Mouse (Mus musculus) forebrain, embryonic 16.5 days (tissue): Measurements from ENCODE around the gene Zfp239. TPM values are rescaled to one million over a fixed set of nuclear protein-coding genes. Genes with fewer than 3 reads are reported as not detected.

ENCODE experiments used
- ATAC-seq: fragments of 200-750 bp; cut with Nextera tagmentation; 2 replicates; pipeline ENCODE4 v1.8.0; 2017; ENCODE audit warnings: mild to moderate bottlenecking, moderate library complexity
- H3K27ac ChIP-seq: fragments of 300-500 bp; sonication (generic); 2 replicates; pipeline ENCODE4 v1.5.1; 2014; ENCODE audit warnings: low read length, control low read depth
- H3K27me3 ChIP-seq: fragments of 300-500 bp; sonication (generic); replicated peaks from 2 replicates; pipeline ENCODE4 v1.6.1; 2014; ENCODE audit warnings: low read length; ENCODE audit not compliant: control insufficient read depth, insufficient read depth
- H3K36me3 ChIP-seq: fragments of 300-500 bp; sonication (generic); 2 replicates; pipeline ENCODE4 v1.6.1; 2014; ENCODE audit not compliant: control insufficient read depth, insufficient read depth
- H3K4me1 ChIP-seq: fragments of 300-500 bp; sonication (generic); replicated peaks from 2 replicates; pipeline ENCODE4 v1.6.1; 2014; ENCODE audit warnings: low read length; ENCODE audit not compliant: control insufficient read depth, insufficient read depth
- H3K4me2 ChIP-seq: fragments of 300-500 bp; sonication (generic); 2 replicates; pipeline ENCODE4 v1.6.1; 2014; ENCODE audit warnings: mild to moderate bottlenecking, low read length, control low read depth
- H3K4me3 ChIP-seq: fragments of 300-500 bp; sonication (generic); replicated peaks from 2 replicates; pipeline ENCODE4 v1.5.1; 2014; ENCODE audit warnings: mild to moderate bottlenecking, low read length, control low read depth
- H3K9ac ChIP-seq: fragments of 300-500 bp; sonication (generic); replicated peaks from 2 replicates; pipeline ENCODE4 v1.6.1; 2014; ENCODE audit warnings: low read depth, low read length, control low read depth
- H3K9me3 ChIP-seq: fragments of 300-500 bp; sonication (generic); 2 replicates; pipeline ENCODE4 v1.6.1; 2016; ENCODE audit warnings: low read length; ENCODE audit not compliant: control insufficient read depth
- WGBS: fragments of 180-500 bp; shearing (Covaris S2); extraction: QIAGEN DNeasy Blood & Tissue Kit; methylation state at CpG from one replicate; pipeline ENCODE4 v1.1.7; 2014; 5-methylcytosine and 5-hydroxymethylcytosine counted together
- polyA plus RNA-seq: library from polyadenylated mRNA; unstranded; fragments of >200 nt; fragmentation: Nextera tagmentation; extraction: Ambion mirVana; gene quantifications from 2 replicates; pipeline ENCODE4 v1.2.1, GENCODE M21; 2015

Gene Zfp239
- polyA plus RNA-seq, 1 experiment from 2014 or later, result 18.0 TPM

- peak overlapping the region; percentile 99 for H3K4me2 ChIP-seq
- no peak for ATAC-seq
- no peaks in the 10 kb centered on the region for H3K36me3 ChIP-seq
- WGBS, result under 1% methylated on average over 14 of the region's 14 CpGs
- H3K9ac ChIP-seq, result peak overlapping the region; percentile 87
- peaks cover 23% of the 10 kb centered on the region for H3K4me1 ChIP-seq
- H3K27ac ChIP-seq, result no peak overlapping the region
- no peaks in the 10 kb centered on the region for H3K27me3 ChIP-seq
- peak overlapping the region; percentile 99 for H3K4me3 ChIP-seq
- no peaks in the 10 kb centered on the region for H3K9me3 ChIP-seq
These were observed 46.6 kb downstream of the Zfp239 start for GRCm38 (mm10) chr6:117908424-117908900.

- H3K9me3 ChIP-seq, result no peaks in the 10 kb centered on the region
- no peaks in the 10 kb centered on the region for H3K27me3 ChIP-seq
- no peak overlapping the region for H3K4me2 ChIP-seq
- no peak overlapping the region for H3K27ac ChIP-seq
- 84% methylated on average over 6 of the region's 6 CpGs for WGBS
- peaks cover 23% of the 10 kb centered on the region for H3K4me1 ChIP-seq
- no peak overlapping the region for H3K9ac ChIP-seq
- no peaks in the 10 kb centered on the region for H3K36me3 ChIP-seq
- H3K4me3 ChIP-seq, result no peak overlapping the region
- ATAC-seq, result no peak
These were observed 48.3 kb downstream of the Zfp239 start for GRCm38 (mm10) chr6:117910120-117910661.

GRCm38 (mm10) chr6:117914541-117914940 lies 52.6 kb downstream of the Zfp239 start:
- H3K36me3 ChIP-seq, result no peaks in the 10 kb centered on the region
- H3K4me1 ChIP-seq, result peaks cover 27% of the 10 kb centered on the region
- no peak overlapping the region for H3K4me2 ChIP-seq
- no peaks in the 10 kb centered on the region for H3K27me3 ChIP-seq
- no peak overlapping the region for H3K4me3 ChIP-seq
- H3K27ac ChIP-seq, result no peak overlapping the region
- no peak for ATAC-seq
- no peaks in the 10 kb centered on the region for H3K9me3 ChIP-seq
- H3K9ac ChIP-seq, result no peak overlapping the region

- no peak for ATAC-seq
- H3K27ac ChIP-seq, result peak overlapping the region; percentile 79; the same call in 1 of the 2 replicates
- peaks cover 24% of the 10 kb centered on the region for H3K4me1 ChIP-seq
- H3K4me2 ChIP-seq, result peak overlapping the region; percentile 77
- H3K36me3 ChIP-seq, result no peaks in the 10 kb centered on the region
- H3K27me3 ChIP-seq, result no peaks in the 10 kb centered on the region
- peak overlapping the region; percentile 70 for H3K4me3 ChIP-seq
- H3K9ac ChIP-seq, result peak overlapping the region; percentile 71
- no peaks in the 10 kb centered on the region for H3K9me3 ChIP-seq
- WGBS, result 3% methylated on average over 12 of the region's 12 CpGs
These were observed 54.4 kb downstream of the Zfp239 start for GRCm38 (mm10) chr6:117916205-117916736.

GRCm38 (mm10) chr6:117916737-117917426 lies 55.0 kb downstream of the Zfp239 start:
- Histone ChIP-seq H3K27me3 (no peaks in the 10 kb centered on the region), H3K9me3 (no peaks in the 10 kb centered on the region), H3K36me3 (no peaks in the 10 kb centered on the region), H3K27ac (peak overlapping the region; percentile 79), H3K9ac (peak overlapping the region; percentile 71), H3K4me3 (peak overlapping the region; percentile 70), H3K4me1 (peaks cover 24% of the 10 kb centered on the region), H3K4me2 (peak overlapping the region; percentile 77)
- ATAC-seq, result peak; percentile 89
- WGBS, result under 1% methylated on average over 60 of the region's 62 CpGs

- Histone ChIP-seq H3K27ac (peak overlapping the region; percentile 79), H3K4me1 (peaks cover 24% of the 10 kb centered on the region), H3K36me3 (no peaks in the 10 kb centered on the region), H3K9me3 (no peaks in the 10 kb centered on the region), H3K27me3 (no peaks in the 10 kb centered on the region), H3K4me2 (peak overlapping the region; percentile 77), H3K9ac (peak overlapping the region; percentile 71), H3K4me3 (peak overlapping the region; percentile 70)
- peak; percentile 74 for ATAC-seq
- under 1% methylated on average over 21 of the region's 21 CpGs for WGBS
These were observed 55.7 kb downstream of the Zfp239 start for GRCm38 (mm10) chr6:117917576-117917975.

GRCm38 (mm10) chr6:117918043-117918442 lies 56.1 kb downstream of the Zfp239 start:
- Histone ChIP-seq H3K9ac (peak overlapping the region; percentile 71), H3K27me3 (no peaks in the 10 kb centered on the region), H3K9me3 (no peaks in the 10 kb centered on the region), H3K27ac (peak overlapping the region; percentile 79), H3K4me2 (peak overlapping the region; percentile 77), H3K4me3 (peak overlapping the region; percentile 70), H3K4me1 (peaks cover 24% of the 10 kb centered on the region), H3K36me3 (no peaks in the 10 kb centered on the region)
- ATAC-seq, result peak; percentile 34
- 11% methylated on average over 5 of the region's 5 CpGs for WGBS

GRCm38 (mm10) chr6:117920659-117921640 lies 59.0 kb downstream of the Zfp239 start:
- peaks cover 23% of the 10 kb centered on the region for H3K4me1 ChIP-seq
- no peaks in the 10 kb centered on the region for H3K9me3 ChIP-seq
- WGBS, result 72% methylated on average over 3 of the region's 3 CpGs
- no peak overlapping the region for H3K27ac ChIP-seq
- H3K36me3 ChIP-seq, result peaks cover 5% of the 10 kb centered on the region; the same call in 1 of the 2 replicates
- no peaks in the 10 kb centered on the region for H3K27me3 ChIP-seq
- no peak overlapping the region for H3K4me3 ChIP-seq
- no peak overlapping the region for H3K9ac ChIP-seq
- no peak for ATAC-seq
- H3K4me2 ChIP-seq, result no peak overlapping the region
